Mouse (Mus musculus) thymus, postnatal 10 days (tissue): ENCODE results near the gene Fam155a.

Experiments used
- DNase-seq, 2 experiments: peaks; one replicate each; pipeline ENCODE4 v3.0.0; 2021; ENCODE audit warnings: low spot score in 2 of 2

Fam155a gene

DNA sequence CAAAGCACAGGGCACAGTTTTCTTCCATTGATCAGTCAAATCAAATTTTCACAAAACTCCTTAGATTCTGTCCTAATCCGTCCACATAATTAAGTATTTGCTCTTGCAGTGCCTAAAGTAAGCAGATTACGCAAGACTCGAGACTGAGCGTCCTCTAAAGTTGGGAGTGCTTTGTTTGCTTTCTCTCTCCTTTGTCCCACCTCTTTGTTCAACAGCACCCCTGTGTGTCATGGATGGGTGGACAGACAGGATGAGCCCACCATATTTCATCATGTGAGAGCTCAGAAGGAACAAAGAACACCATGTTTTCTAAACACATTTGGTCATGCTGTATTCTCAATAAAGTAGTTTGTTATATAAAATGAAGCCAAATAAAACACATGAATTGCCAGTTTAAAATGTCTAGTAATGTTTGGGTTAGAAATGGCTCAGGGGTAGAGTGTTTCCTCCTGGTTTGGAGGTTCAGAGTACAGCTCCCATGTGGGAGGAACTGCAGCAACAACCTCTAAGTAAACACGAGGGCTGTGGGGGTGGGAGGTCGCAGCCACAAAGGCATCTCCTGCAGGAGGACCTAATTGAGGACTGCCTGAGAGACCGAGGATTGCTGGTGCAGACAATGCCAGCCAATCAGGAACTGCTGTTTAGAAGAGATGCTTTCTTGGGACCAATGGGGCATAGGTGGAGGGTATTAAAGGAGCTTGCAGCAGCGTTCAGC lies 482.8 kb downstream of the Fam155a start:
- no peak for DNase-seq

DNA sequence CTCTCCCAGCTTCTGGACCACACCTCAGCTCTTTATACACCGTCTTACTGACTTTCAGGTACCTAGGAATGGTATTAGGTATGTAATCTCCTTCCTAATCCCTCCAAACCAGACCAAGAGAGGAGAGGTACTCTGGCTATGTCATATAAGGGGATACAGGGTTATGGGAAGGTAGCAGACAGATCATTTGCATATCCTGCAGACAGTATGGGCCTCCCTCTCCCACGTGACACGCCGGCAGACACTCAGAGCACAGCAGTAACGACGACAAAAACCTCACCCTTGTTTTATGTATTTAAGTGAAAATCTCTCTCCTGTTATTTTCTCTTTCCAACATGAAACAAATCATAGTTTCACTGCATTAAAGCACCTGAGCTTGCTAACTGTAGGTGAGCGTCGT lies 496.8 kb downstream of the Fam155a start:
- no peak for DNase-seq

DNA sequence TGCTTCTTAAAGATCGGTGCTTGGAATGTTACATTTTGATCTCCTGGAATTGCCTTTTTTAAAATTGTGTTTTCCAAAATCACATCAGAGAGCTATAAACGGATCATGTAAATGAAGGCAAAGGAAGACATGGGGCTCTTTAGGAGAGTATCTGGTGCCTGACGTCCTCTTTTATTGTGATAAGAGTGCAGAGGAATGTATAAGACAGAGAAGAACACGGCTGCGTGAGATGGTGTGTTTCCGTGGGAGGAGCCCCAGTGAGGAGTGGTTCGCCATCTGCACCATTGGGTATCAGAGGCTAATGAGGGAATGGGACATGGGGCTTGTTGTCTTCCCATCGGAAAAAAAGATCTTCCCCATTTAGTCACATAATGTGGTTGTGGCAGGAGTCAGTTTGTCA lies 506.6 kb downstream of the Fam155a start:
- DNase-seq: no peak

DNA sequence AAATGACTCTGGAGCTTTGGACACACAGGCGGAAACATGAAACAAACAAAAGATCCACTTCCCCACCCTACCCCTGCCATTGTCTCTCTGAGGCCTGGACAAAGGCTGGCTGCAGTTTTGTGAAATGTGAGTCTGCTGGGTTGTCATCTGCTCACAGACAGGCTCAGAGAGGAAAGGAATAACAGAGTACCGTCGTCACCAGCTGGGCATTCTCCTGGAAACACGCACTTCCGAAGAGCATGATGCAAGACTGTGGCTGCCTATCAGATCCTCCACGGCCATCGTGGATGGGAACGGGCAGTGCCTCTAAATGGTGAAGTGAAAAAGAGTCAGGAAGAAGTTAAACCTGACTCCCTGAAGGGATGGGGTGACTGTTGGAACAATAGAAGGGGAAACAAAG lies 509.4 kb downstream of the Fam155a start:
- DNase-seq: no peak

DNA sequence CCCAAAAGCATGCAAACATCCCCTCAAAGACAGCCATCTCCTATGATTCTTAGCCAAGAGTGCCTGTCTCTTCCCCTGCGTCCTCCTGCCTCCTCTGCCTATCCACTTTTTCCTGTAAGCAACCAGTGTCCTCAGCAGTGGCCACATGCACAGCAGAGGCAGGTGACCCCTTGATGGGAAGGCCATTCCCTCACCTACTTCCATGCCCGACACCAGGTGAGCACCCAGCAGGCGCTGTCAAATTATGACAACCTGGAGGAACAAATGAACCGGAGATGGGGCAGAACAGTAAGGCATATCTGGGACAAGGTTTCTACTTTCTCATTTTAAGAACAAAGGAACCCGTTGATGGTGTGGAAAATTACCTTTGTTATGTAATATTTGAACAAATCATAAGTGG lies 515.6 kb downstream of the Fam155a start:
- DNase-seq: no peak

DNA sequence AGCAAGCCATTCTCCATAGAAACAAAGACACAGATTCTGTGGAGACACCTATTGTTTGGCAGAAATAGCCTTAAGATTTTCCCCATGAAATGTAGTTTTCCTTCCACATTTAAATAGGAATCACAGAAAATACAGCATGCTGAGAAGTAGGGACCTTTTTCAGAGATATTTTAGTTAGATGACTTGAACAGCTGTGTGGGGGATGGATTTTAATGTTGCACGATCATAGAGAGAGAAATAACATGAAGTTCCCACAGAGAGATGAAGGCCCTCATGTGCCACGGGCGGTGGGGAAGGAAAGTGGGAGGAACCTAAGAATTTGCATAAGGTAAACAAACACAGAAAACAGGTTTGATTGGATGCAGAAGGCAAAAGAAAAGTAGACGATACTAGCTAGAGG lies 518.0 kb downstream of the Fam155a start:
- no peak for DNase-seq

DNA sequence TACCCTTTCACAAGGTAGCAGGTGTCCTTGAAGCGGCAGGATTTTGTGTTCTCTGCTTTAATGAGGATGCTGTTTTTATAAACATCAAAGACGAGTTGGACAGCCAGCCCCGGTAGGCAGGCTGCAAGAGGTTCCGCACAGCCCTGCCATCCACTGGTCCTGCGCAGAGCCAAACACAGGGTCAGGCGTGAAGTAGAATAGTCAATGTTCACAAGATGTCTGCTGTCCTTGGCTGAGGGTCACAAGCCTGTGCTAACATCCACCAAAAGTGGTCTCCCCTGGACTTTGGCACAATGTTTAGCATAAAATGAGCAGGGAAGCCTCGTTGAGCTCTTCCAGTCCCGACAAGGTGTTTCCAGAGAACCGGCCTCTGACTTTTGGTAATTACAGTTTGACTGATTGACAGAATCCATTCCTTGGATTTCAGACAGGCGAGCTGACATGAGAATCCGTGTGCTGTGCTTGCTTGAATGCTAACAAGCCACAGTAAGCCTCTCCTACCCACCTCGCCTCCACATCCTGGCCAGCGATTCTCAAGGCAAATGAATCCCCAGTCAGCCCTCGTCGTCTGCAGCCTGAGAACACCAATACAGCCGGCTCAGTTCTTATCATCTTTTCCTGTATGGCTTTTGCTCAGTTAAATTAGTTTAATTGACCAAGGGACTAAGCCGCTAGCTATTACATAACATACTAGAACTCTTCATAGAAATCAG lies 522.7 kb downstream of the Fam155a start:
- DNase-seq: no peak

DNA sequence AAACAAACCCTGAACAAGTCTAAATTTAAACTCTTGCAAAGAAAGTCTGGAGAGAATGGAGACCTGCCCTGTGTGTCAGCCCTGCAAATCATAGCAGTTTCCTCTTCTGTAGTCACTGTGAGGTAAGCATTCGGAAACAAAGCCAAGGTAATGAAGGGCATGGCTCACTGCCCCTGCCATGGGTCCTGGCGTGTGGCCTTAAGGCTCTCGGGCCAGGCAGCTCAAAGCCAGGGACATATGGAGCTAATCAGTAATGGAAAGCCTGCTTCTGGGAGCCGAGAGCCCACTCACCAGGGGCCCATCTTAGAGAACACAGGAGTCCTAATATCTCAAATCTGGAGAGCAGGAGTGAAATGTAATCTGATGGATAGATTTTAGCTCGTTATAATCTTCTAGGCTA lies 525.0 kb downstream of the Fam155a start:
- no peak for DNase-seq

DNA sequence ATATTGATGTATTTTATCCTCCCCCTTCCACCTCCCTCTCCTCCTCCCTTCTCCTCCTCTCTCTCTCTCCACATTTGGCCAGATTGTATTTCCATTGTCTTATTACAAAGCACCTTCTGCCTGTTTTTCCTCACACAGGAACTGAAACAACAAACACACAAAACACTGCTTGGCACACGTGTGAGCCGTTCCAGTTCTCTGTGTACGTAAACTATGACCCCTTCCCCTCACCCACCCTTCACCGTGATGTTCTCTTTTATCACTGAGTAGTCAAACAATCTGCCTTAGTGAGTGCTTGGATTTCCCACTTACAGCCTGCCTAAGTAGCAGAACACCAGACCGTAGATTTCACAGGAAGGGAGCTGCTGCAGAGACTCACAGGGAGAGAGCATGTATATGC lies 530.0 kb downstream of the Fam155a start:
- no peak for DNase-seq

DNA sequence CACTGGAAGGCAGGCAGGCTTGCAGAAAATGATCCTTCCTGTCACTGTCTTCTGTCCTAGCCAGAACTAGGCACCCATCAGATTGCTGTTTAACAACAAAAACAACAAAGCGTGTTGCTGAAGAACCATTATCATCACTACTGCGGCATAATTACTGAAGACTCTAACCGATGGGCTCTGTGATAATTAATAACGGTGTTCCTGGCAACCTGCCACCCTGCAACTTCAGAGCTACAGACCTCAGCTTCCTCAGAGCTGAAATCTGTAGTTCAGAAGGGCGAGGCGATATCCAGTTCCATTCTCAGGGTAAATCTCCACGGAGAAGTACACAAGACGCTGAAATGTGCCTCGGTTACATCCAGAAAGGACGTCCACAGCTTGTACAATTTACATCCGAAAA lies 531.2 kb downstream of the Fam155a start:
- no peak for DNase-seq

DNA sequence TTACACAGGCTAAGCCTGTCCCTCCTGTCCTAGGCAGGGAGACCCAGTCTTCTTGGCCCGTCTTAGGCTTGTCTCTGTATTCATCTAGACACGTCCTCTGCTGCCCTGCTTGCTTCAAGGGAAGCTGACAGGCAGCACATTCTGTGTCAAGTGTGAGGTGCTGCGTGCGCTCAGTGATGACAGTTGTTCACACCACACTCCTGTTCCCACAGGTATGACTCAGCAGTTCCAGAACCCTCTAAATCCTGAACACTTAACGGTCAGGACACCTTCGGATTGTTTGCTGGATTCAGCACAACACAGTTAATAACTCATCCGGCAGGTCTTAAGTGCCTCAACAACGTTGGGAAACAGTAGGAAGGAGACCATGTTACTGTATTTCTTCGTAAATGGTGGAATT lies 532.0 kb downstream of the Fam155a start:
- DNase-seq: no peak

DNA sequence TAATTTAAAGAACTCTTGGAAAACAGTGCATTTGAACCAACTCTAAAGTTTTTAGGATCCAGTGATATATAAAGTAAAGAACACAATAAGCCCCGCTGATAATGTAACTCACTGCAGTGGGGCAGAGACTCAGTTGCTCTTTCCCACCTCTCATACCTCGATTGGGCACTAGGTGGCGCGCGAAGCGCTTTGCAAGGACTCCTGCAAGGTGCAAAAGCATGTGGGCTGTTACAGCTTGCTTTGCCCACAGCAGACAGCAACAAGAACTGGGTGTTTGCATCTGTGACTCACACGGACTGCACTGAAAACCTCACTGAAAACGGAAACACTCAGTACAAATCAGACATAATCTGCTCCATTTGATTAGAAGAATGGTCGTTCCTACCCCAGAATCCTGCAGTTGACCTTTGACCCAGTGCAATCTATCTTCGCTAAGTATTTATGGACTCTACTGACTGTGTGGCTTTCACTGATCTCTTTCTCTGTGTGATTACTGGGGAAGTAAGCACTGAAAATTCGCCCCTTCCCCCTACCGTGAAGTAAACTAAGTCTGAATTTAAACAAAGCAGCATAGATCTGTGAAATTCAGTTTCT lies 537.5 kb downstream of the Fam155a start:
- peak; percentile 47 to 82 for DNase-seq

DNA sequence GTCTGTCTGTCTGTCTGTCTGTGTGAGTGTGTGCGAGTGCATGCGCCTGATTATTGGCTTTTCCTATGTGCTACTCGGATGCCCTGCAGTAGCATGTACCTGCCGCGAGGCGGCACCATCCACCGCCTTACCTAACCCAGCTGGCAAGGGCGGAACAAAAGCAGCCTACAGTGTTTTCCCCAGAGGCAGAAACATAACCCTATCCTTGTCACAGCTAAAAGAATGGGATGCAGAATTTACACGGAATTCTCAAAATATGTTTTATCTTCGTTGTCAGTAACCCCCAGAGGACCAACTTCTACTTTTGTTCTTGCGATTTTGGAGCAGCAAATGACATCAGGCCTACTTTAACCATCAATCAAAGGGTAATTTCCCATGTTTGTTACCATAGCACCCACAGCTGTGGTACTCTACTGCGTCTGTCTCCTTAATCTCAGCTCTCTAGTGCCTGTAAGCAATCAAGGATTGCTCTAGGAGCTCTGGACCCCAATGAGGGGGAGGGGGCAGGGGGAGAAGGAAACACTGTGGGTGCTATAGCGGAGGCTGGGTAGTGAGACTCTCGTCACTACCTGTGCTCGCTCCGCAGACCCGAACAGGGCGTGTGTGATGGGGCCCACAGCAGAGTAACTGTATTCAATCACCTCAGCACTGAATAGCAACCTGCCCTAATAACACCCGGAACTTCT lies 543.0 kb downstream of the Fam155a start:
- DNase-seq: peak in 1 of 2 experiments; percentile 44

DNA sequence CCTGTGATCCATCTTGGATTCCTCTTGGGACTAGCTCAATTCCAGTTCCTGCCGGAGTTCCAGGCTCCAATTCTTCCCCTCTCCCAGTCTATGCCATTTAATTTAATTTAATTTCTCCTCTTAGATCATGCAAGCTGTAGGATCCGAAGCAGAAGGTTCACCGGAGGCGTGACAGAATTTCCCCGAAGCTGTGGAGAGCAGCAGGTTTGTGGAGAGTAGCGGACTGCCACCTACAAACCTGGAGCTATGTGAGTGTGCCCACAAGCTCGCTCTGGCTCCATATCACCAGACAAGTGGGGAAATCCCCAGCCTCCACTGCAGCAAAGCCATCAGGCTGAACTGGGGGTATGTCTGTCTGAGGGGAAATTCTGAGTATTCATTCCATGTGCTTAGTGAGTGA lies 544.2 kb downstream of the Fam155a start:
- DNase-seq: no peak

DNA sequence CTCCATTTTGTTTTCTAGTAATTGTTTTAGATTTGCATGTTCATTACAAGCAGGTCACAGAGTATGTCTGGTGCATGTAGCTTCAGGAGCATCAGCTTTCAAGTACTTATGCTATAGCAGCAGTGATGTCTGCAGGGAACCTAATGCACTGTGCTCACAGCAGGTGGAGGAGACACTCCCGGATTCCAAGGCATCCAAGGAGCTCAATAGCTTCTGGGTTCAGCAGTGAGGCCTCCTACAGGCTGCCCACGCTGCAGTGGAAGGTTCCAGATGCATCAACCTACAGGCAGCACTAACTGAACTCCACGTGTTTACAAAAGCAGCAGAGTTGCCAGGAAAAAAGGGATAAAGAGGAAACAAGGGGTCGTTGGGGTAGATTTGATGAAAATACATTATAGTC lies 559.2 kb downstream of the Fam155a start:
- no peak for DNase-seq

DNA sequence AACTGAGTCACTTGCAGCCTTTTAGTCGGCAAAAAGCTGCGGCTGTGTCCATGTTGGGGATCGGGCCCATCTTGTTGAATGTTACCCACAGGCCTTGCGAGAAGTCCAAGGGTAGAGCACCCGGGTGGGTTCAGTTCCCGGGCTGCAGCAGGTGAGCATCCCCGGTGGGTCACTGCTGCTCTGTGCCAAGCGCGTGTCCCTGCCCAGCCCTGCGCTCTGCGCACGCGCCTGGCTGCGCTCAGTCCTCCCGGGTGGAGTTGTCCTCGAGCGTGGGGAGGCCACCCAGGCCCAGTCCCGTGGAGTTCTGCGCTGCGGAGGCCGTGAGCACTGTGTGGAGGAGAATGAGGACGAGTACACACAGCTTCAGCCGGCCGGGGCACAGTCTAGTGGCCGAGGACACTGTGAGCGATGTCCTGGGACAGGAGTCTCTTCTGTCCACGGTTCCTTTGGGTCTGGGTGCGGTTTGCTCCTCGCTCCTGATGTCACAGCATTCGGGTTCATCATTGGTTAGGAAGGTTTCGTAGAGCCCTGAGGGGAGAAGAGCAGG lies 563.4 kb downstream of the Fam155a start:
- no peak for DNase-seq

DNA sequence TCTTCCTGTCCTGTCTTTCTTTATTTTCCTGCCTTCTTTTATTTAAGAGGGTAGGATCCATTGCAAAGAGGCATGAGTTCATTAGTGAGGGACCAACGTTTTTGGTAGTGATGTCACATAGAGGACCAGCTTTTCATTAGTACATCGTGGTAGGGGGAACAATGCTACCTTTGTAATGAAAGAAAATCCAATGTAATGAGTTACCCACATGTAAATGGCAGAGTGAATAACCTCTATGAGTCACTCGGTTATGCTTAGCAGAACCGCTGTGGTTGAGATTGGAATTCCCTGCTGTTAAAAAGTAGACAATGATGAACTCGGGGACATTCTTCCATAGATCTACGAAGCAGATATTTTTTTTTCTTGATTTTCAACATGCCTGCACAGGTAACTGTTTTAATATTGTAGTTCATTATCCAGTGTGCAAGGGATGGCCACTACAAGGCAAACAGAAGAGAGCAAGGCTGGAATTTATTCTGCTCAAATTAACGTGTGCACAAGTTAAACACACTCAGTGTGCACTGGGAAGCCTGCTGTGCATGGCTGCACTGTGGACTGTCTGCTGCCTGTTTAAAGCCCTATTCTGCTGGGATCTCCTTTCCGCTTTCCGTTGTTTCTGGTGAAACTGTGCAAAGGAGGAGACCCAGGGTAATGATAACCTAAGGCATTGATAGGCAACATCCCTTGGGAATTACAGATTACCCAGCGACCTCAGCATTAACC lies 566.5 kb downstream of the Fam155a start:
- no peak for DNase-seq

DNA sequence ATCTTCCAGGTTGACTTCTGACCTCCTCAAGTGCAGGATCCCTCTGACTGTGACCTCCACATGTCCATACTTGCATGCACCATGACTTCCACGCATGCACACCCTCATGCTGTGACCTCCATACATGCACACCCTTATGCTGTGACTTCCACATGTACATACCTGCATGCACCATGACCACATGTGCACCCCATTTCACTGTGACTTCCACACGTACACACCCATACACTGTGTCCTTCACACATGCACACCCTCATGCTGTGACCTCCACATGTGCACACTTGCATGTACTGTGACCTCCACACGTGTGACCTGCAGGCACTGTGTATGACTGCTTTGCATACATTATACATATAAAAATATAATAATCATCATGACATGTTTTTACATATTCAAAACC lies 570.9 kb downstream of the Fam155a start:
- no peak for DNase-seq

DNA sequence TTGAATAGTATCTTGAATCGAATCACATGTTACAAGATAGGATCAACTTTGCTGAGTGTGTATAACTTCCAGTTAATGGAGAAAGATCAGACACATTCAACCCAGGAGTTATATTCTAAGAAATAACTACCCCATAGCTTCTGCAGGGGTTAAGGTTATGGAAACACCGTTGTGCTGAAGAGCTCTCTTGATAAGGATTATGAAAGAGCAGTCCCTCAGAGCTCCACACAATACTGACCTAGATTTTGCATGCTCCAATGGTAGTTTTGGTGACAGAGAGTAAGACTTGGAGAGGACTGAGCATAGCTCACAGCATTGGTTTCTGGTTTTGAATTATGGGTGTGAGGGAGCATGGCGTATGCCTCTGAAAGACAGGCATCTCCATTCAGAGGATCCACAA lies 579.3 kb downstream of the Fam155a start:
- DNase-seq: no peak

DNA sequence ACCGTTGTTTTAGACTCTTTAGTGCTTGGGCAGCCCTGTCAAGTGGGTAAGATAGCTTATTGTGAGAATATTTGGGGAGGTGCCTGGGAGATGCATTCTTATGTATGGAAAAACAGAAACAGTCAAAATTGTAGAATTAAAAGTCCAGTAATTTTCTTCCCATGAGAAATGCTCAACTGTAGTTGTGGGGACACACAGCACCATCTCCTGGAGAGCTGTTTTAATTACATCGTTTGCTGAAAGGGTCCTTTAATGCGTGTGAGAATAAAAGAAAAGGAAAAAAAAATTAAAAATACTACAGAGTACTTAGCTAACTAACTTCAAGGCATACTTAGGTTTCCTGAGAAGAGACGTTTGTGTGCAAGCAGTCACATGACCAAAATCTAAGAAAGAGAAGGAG lies 582.3 kb downstream of the Fam155a start:
- DNase-seq: no peak

DNA sequence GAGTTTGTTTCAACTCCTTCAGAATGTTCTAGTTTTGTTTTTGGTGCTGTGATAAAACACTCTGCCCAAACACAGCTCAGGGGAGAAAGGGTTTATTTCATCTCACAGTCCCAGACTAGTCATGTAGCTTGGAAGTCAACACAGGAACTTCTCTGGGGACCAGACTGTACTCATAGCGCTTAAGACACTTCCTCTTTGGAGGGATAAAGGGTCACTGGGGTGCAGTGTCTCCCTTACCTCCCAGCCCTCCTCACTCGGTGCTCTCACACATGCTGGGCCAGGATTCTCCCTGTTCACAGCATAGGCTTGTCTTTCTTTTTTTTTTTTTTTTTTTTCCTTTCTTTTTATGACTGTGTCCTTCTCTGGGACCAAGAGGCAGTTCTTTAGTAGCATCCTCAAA lies 585.8 kb downstream of the Fam155a start:
- no peak for DNase-seq

DNA sequence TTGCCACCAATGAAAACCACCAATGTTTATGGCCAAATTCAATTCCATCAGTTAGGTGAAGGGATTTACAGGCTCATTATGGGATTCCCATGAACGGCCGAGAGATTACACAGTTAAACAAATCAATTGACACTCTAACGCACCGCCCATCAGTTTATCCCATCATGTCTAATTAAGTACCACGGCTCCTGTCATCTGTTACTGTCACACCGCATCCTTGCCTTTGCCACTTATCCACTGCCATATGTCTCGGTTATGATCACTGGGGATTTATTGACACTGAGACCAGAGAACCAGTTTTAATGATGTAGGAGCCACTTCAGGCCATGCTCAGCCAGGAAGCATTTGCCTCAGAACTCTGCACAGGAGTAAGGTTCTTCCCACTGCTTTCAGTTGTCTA lies 588.5 kb downstream of the Fam155a start:
- DNase-seq: no peak
